Mouse (Mus musculus): Measurements from ENCODE around the gene Mfsd5. TPM values are rescaled to one million over a fixed set of nuclear protein-coding genes. Genes with fewer than 3 reads are reported as not detected.

Gene Mfsd5
- polyA plus RNA-seq, 1 experiment from 2014 or later, result 66.3 TPM

DNA sequence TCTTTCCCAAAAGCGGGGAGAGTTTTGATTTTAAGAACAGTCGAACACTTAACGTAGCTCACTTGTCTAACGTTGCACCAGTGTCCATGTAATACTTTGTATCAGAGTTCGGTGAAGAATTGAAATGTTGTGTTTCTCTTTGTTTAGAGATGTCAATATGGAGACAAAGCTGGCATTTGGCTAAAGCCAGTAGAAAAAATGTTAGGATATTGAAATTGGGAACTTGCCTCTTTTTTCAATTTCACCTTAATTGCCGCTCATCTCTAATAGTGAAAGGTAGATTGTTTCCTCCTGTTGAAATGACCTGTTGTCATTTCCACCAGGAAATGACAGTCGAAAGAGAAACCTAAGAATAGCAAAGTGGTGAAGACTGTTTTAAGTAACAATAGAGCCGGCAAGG lies 47.6 kb downstream of the Mfsd5 start:
- 58% methylated on average over 8 of the region's 8 CpGs for WGBS
- H3K27ac ChIP-seq, result no peak overlapping the region
- H3K4me3 ChIP-seq (replicated peaks), result peak overlapping the region; percentile 90
- H3K4me2 ChIP-seq, result peak overlapping the region; percentile 55
- H3K4me1 ChIP-seq, result peaks cover 19% of the 10 kb centered on the region
- no peaks in the 10 kb centered on the region for H3K9me3 ChIP-seq
- H3K27me3 ChIP-seq (replicated peaks), result no peaks in the 10 kb centered on the region
- peaks cover 33% of the 10 kb centered on the region for H3K36me3 ChIP-seq
- H3K9ac ChIP-seq, result peak overlapping the region; percentile 82; the same call in 1 of the 2 replicates
- ATAC-seq (ENCODE audit: insufficient read depth, low FRiP score, low read depth), result no peak

Other genes with a start within 250 kb of the Mfsd5 start
- 107 and 116 TPM in 2 replicates for gene Eif4b, start 205.7 kb upstream of the Mfsd5 start, polyA plus RNA-seq (2015; fragmentation: Nextera tagmentation; extraction: Ambion mirVana)
- 34.6 and 34.7 TPM in 2 replicates for gene Tns2, start 179.0 kb upstream of the Mfsd5 start, polyA plus RNA-seq (2015; fragmentation: Nextera tagmentation; extraction: Ambion mirVana)
- 25.0 and 25.2 TPM in 2 replicates for gene Spryd3, start 143.2 kb upstream of the Mfsd5 start, polyA plus RNA-seq (2015; fragmentation: Nextera tagmentation; extraction: Ambion mirVana)
- 13.2 and 18.2 TPM in 2 replicates for gene Igfbp6, start 135.1 kb upstream of the Mfsd5 start, polyA plus RNA-seq (2015; fragmentation: Nextera tagmentation; extraction: Ambion mirVana)
- gene Soat2, start 128.9 kb upstream of the Mfsd5 start, polyA plus RNA-seq (2015; fragmentation: Nextera tagmentation; extraction: Ambion mirVana), result 5.9 and 6.2 TPM in 2 replicates
- gene Zfp740, start 76.2 kb upstream of the Mfsd5 start, polyA plus RNA-seq (2015; fragmentation: Nextera tagmentation; extraction: Ambion mirVana), result 44.5 and 52.7 TPM in 2 replicates
- 63.3 and 64.3 TPM in 2 replicates for gene Csad, start 74.7 kb upstream of the Mfsd5 start, polyA plus RNA-seq (2015; fragmentation: Nextera tagmentation; extraction: Ambion mirVana)
- 9.6 and 12.7 TPM in 2 replicates for gene Itgb7, start 47.5 kb upstream of the Mfsd5 start, polyA plus RNA-seq (2015; fragmentation: Nextera tagmentation; extraction: Ambion mirVana)
- 29.8 and 33.8 TPM in 2 replicates for gene Rarg, start 21.9 kb upstream of the Mfsd5 start, polyA plus RNA-seq (2015; fragmentation: Nextera tagmentation; extraction: Ambion mirVana)
- 0.27 and 0.30 TPM in 2 replicates for gene Gm9918, start 8.9 kb upstream of the Mfsd5 start, polyA plus RNA-seq (2015; fragmentation: Nextera tagmentation; extraction: Ambion mirVana)
- 22.9 and 23.9 TPM in 2 replicates for gene Espl1, start 16.8 kb downstream of the Mfsd5 start, polyA plus RNA-seq (2015; fragmentation: Nextera tagmentation; extraction: Ambion mirVana)
- gene Pfdn5, start 46.7 kb downstream of the Mfsd5 start, polyA plus RNA-seq (2015; fragmentation: Nextera tagmentation; extraction: Ambion mirVana), result 322 TPM in 2 replicates
- gene Myg1, start 52.3 kb downstream of the Mfsd5 start, polyA plus RNA-seq (2015; fragmentation: Nextera tagmentation; extraction: Ambion mirVana), result 83.5 and 85.5 TPM in 2 replicates
- 55.9 and 67.0 TPM in 2 replicates for gene Aaas, start 71.3 kb downstream of the Mfsd5 start, polyA plus RNA-seq (2015; fragmentation: Nextera tagmentation; extraction: Ambion mirVana)
- 1.0 and 1.1 TPM in 2 replicates for gene Sp7, start 87.7 kb downstream of the Mfsd5 start, polyA plus RNA-seq (2015; fragmentation: Nextera tagmentation; extraction: Ambion mirVana)
- gene Sp1, start 126.7 kb downstream of the Mfsd5 start, polyA plus RNA-seq (2015; fragmentation: Nextera tagmentation; extraction: Ambion mirVana), result 9.6 and 9.7 TPM in 2 replicates
- gene Amhr2, start 165.9 kb downstream of the Mfsd5 start, polyA plus RNA-seq (2015; fragmentation: Nextera tagmentation; extraction: Ambion mirVana), result 0.90 and 1.3 TPM in 2 replicates
- gene Prr13, start 179.6 kb downstream of the Mfsd5 start, polyA plus RNA-seq (2015; fragmentation: Nextera tagmentation; extraction: Ambion mirVana), result 119 and 120 TPM in 2 replicates
- gene Pcbp2, start 191.1 kb downstream of the Mfsd5 start, polyA plus RNA-seq (2015; fragmentation: Nextera tagmentation; extraction: Ambion mirVana), result 182 and 192 TPM in 2 replicates
- 5.0 and 8.1 TPM in 2 replicates for gene Gm10337, start 224.3 kb downstream of the Mfsd5 start, polyA plus RNA-seq (2015; fragmentation: Nextera tagmentation; extraction: Ambion mirVana)
- 13.4 and 15.5 TPM in 2 replicates for gene Map3k12, start 237.6 kb downstream of the Mfsd5 start, polyA plus RNA-seq (2015; fragmentation: Nextera tagmentation; extraction: Ambion mirVana)
- 87.3 and 92.0 TPM in 2 replicates for gene Tarbp2, start 238.7 kb downstream of the Mfsd5 start, polyA plus RNA-seq (2015; fragmentation: Nextera tagmentation; extraction: Ambion mirVana)
- 2.7 TPM in 2 replicates for gene Npff, start 245.5 kb downstream of the Mfsd5 start, polyA plus RNA-seq (2015; fragmentation: Nextera tagmentation; extraction: Ambion mirVana)